Mouse (Mus musculus) midbrain, postnatal 0 days (tissue): Measurements from ENCODE around the gene Sept9. TPM values are rescaled to one million over a fixed set of nuclear protein-coding genes. Genes with fewer than 3 reads are reported as not detected.

ENCODE experiments used
- ATAC-seq: fragments of 200-750 bp; cut with Nextera tagmentation; 2 replicates; pipeline ENCODE4 v1.8.0; 2017; ENCODE audit warnings: moderate number of reproducible peaks, mild to moderate bottlenecking, moderate TSS enrichment, moderate library complexity; ENCODE audit not compliant: low FRiP score
- DNase-seq: peaks from one replicate; pipeline ENCODE4 v3.0.0-alpha.2; 2015; ENCODE audit warnings: low spot score
- H3K27ac ChIP-seq: fragments of 300-500 bp; sonication (generic); 2 replicates; pipeline ENCODE4 v1.5.1; 2014; ENCODE audit warnings: low read depth, mild to moderate bottlenecking, low read length, mixed read lengths
- H3K27me3 ChIP-seq: fragments of 300-500 bp; sonication (generic); 2 replicates; pipeline ENCODE4 v1.6.1; 2014; ENCODE audit warnings: low read length, control low read depth, mixed read lengths; ENCODE audit not compliant: insufficient read depth
- H3K36me3 ChIP-seq: fragments of 300-500 bp; sonication (generic); 2 replicates; pipeline ENCODE4 v1.6.1; 2014; ENCODE audit warnings: low read length, control low read depth, mixed read lengths; ENCODE audit not compliant: insufficient read depth
- H3K4me1 ChIP-seq: fragments of 300-500 bp; sonication (generic); 2 replicates; pipeline ENCODE4 v1.6.1; 2014; ENCODE audit warnings: mild to moderate bottlenecking, control low read depth, antibody characterized with exemption, low read length, mixed read lengths; ENCODE audit not compliant: insufficient read depth
- H3K4me2 ChIP-seq: fragments of 300-500 bp; sonication (generic); 2 replicates; pipeline ENCODE4 v1.6.1; 2014; ENCODE audit warnings: low read depth, mild to moderate bottlenecking, low read length, mixed read lengths; ENCODE audit not compliant: poor library complexity, severe bottlenecking
- H3K4me3 ChIP-seq: fragments of 300-500 bp; sonication (generic); 2 replicates; pipeline ENCODE4 v1.5.1; 2014; ENCODE audit warnings: low read depth, mild to moderate bottlenecking, low read length, moderate library complexity
- H3K9ac ChIP-seq: fragments of 300-500 bp; sonication (generic); replicated peaks from 2 replicates; pipeline ENCODE4 v1.6.1; 2014; ENCODE audit warnings: mild to moderate bottlenecking, low read length, moderate library complexity, mixed read lengths; ENCODE audit not compliant: poor library complexity, severe bottlenecking
- H3K9me3 ChIP-seq: fragments of 300-500 bp; sonication (generic); 2 replicates; pipeline ENCODE4 v1.6.1; 2016; ENCODE audit warnings: low read length, control low read depth
- CTCF ChIP-seq: IDR thresholded peaks from 2 replicates; pipeline ENCODE4 v1.5.1; 2016; ENCODE audit warnings: antibody characterized with exemption, mild to moderate bottlenecking
- WGBS: fragments of 180-500 bp; shearing (Covaris S2); extraction: QIAGEN DNeasy Blood & Tissue Kit; methylation state at CpG from one replicate; pipeline ENCODE4 v1.1.7; 2014; 5-methylcytosine and 5-hydroxymethylcytosine counted together
- polyA plus RNA-seq: library from polyadenylated mRNA; unstranded; fragments of >200 nt; fragmentation: Nextera tagmentation; extraction: Ambion mirVana; gene quantifications from 2 replicates; pipeline ENCODE4 v1.2.1, GENCODE M21; 2015
- total RNA-seq: library from RNA; depleted of rRNA; stranded (reverse); fragments of >200 nt; gene quantifications from 2 replicates; pipeline ENCODE4 v1.2.3, GENCODE M21; 2014

Gene Sept9
- total and polyA plus RNA-seq, 2 experiments from 2014 or later = 95.3 to 105 TPM

- 1% methylated on average over 37 of the region's 37 CpGs for WGBS
- Histone ChIP-seq H3K27ac (no peak overlapping the region), H3K9me3 (no peaks in the 10 kb centered on the region), H3K4me2 (peak overlapping the region; percentile 76), H3K27me3 (0 out of 2 replicates have a peak, but pooled peaks cover 11% of the 10 kb centered on the region), H3K36me3 (no peaks in the 10 kb centered on the region), H3K9ac (peak overlapping the region; percentile 59), H3K4me1 (0 out of 2 replicates have a peak, but pooled peaks cover 4% of the 10 kb centered on the region), H3K4me3 (peak overlapping the region; percentile 47)
- TF ChIP-seq CTCF = peak; percentile 62
- peak; percentile 72 for DNase-seq
- ATAC-seq = peak; percentile 57; the same call in 1 of the 2 replicates
Measured at GRCm38 (mm10) chr11:117266906-117267721, 67.7 kb downstream of the Sept9 start.

- Histone ChIP-seq H3K27me3 (0 out of 2 replicates have a peak, but pooled peaks cover 11% of the 10 kb centered on the region), H3K9me3 (no peaks in the 10 kb centered on the region), H3K4me2 (peak overlapping the region; percentile 76), H3K27ac (no peak overlapping the region), H3K9ac (no peak overlapping the region), H3K4me1 (0 out of 2 replicates have a peak, but pooled peaks cover 4% of the 10 kb centered on the region), H3K4me3 (0 out of 2 replicates have a peak overlapping the region, but pooled peaks have one; percentile 47), H3K36me3 (no peaks in the 10 kb centered on the region)
- 32% methylated on average over 4 of the region's 4 CpGs for WGBS
- no peak for TF ChIP-seq CTCF
- no peak for DNase-seq
- ATAC-seq = no peak
Measured at GRCm38 (mm10) chr11:117267828-117268227, 68.4 kb downstream of the Sept9 start.

- no peak for DNase-seq
- ATAC-seq = no peak
- Histone ChIP-seq H3K9ac (no peak overlapping the region), H3K27me3 (0 out of 2 replicates have a peak, but pooled peaks cover 11% of the 10 kb centered on the region), H3K27ac (no peak overlapping the region), H3K9me3 (no peaks in the 10 kb centered on the region), H3K36me3 (no peaks in the 10 kb centered on the region), H3K4me3 (no peak overlapping the region), H3K4me1 (0 out of 2 replicates have a peak, but pooled peaks cover 4% of the 10 kb centered on the region), H3K4me2 (peak overlapping the region; percentile 76; the same call in 1 of the 2 replicates)
- 52% methylated on average over 10 of the region's 10 CpGs for WGBS
- no peak for TF ChIP-seq CTCF
Measured at GRCm38 (mm10) chr11:117268304-117268956, 69.0 kb downstream of the Sept9 start.

- Histone ChIP-seq H3K27me3 (0 out of 2 replicates have a peak, but pooled peaks cover 11% of the 10 kb centered on the region), H3K4me3 (no peak overlapping the region), H3K9ac (no peak overlapping the region), H3K27ac (no peak overlapping the region), H3K9me3 (no peaks in the 10 kb centered on the region), H3K36me3 (no peaks in the 10 kb centered on the region), H3K4me1 (0 out of 2 replicates have a peak, but pooled peaks cover 4% of the 10 kb centered on the region), H3K4me2 (no peak overlapping the region)
- no peak for DNase-seq
- 60% methylated on average over 8 of the region's 8 CpGs for WGBS
- TF ChIP-seq CTCF = no peak
- no peak for ATAC-seq
Measured at GRCm38 (mm10) chr11:117269053-117269702, 69.7 kb downstream of the Sept9 start.

GRCm38 (mm10) chr11:117269946-117270345 is 70.5 kb downstream of the Sept9 start:
- H3K4me1 ChIP-seq = 0 out of 2 replicates have a peak, but pooled peaks cover 4% of the 10 kb centered on the region
- H3K4me2 ChIP-seq = no peak overlapping the region
- ATAC-seq (no peak), DNase-seq (no peak)
- no peak for TF ChIP-seq CTCF
- H3K9ac ChIP-seq = no peak overlapping the region
- 72% methylated on average over 6 of the region's 6 CpGs for WGBS
- H3K36me3 ChIP-seq = no peaks in the 10 kb centered on the region
- no peak overlapping the region for H3K27ac ChIP-seq
- H3K4me3 ChIP-seq = no peak overlapping the region
- H3K27me3 ChIP-seq = 0 out of 2 replicates have a peak, but pooled peaks cover 11% of the 10 kb centered on the region
- H3K9me3 ChIP-seq = no peaks in the 10 kb centered on the region
